Mouse (Mus musculus) CH12.LX (cell line): ENCODE results near the gene Prkce.

Source experiments
- CTCF ChIP-seq, 2 experiments: IDR thresholded peaks in 1 of 2; conservative IDR thresholded peaks in 1 of 2; 2 replicates each; pipeline ENCODE4 v1.5.1; 2011 to 2012; ENCODE audit warnings: low read depth in 2 of 2, low read length in 2 of 2, improper control_type of control experiment in 1 of 2, inconsistent platforms in 1 of 2, mild to moderate bottlenecking in 1 of 2, moderate library complexity in 1 of 2
- ETS1 ChIP-seq: conservative IDR thresholded peaks from 2 replicates; pipeline ENCODE4 v1.6.1; 2012; ENCODE audit warnings: low read depth, mild to moderate bottlenecking, inconsistent platforms, low read length, improper control_type of control experiment, moderate library complexity
- GABPA ChIP-seq: IDR thresholded peaks from 2 replicates; pipeline ENCODE4 v1.6.1; 2012; ENCODE audit warnings: low read depth, low read length, improper control_type of control experiment, inconsistent platforms; ENCODE audit not compliant: insufficient replicate concordance
- PAX5 ChIP-seq: IDR thresholded peaks from 2 replicates; pipeline ENCODE4 v1.6.1; 2012; ENCODE audit warnings: low read length, inconsistent platforms, mixed read lengths
- POLR2A ChIP-seq: IDR thresholded peaks from 2 replicates; pipeline ENCODE4 v1.6.1; 2011; ENCODE audit warnings: low read depth, mild to moderate bottlenecking, improper control_type of control experiment, low read length
- UBTF ChIP-seq: IDR thresholded peaks from 2 replicates; pipeline ENCODE4 v1.6.1; 2012; ENCODE audit warnings: low read depth, mild to moderate bottlenecking, inconsistent platforms, low read length, improper control_type of control experiment, moderate library complexity
- ZC3H11A ChIP-seq: IDR thresholded peaks from 2 replicates; pipeline ENCODE4 v1.6.1; 2012; ENCODE audit warnings: low read depth, mild to moderate bottlenecking, inconsistent platforms, low read length, improper control_type of control experiment

DNA sequence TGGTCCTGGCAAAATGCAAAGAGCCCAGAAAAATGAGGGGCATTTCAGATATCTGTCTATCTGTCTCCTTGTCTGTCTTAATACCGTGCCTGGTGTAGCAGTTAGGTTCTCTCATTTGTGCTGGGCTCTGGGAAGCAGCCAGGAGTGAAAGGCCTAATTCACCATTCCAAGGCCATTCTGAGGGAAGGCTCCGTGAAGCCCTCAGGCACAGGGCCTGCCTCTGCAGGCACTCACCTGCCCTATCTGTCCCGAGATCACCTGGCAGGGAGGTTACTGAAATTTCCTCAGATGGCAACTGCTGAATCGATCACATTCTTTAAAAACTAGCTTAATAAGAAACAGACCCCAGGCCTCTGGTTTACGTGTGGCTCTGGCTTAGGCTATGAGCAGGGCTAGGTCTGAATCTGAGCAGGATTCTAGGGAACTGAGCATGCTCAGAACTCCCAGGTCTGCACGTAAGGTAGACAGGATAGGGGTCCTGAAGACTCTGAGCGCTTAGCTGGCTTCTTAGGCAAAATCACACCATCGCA is 326.4 kb downstream of the Prkce start:
- TF ChIP-seq PAX5 (no peak), UBTF (no peak), GABPA (no peak), CTCF (conservative IDR thresholded peaks at IDR 0.05 in 1 of 2, IDR thresholded peaks at IDR 0.05 in 1 of 2; ENCODE audit: low read depth in 2 of 2, low read length in 2 of 2) (no peak), ZC3H11A (no peak), ETS1 (no peak), POLR2A (no peak)
